Mouse (Mus musculus) B cell, adult 2 months (primary cell): ENCODE measurements around the gene Ccdc96.

Experiments
- DNase-seq, 2 experiments: peaks; one replicate each; pipeline ENCODE4 v3.0.0; 2022

The Ccdc96 gene

GRCm38 (mm10) chr5:36474283-36474682 is 10.1 kb upstream of the Ccdc96 start:
- peak; percentile 87 to 88 for DNase-seq

DNA sequence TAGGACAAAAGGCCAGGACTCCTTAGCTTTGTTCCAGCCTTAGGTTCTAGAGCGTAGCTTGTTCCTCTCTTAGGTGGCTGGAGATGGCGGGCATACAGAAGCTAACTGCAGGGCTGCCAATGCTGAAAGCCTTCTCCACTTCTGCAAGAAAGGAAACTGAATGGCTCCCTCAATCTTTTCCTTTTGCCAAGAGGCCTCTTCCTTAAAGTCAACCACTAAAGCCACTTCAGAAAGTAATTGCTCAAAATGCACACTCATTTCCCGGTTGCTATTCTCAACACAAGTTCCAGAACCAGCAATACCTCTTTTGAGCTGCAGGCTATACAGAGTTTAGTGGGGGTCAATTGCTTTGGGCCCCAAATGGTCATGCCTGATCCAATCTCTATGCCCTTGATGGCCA is 6.9 kb upstream of the Ccdc96 start:
- no peak for DNase-seq

DNA sequence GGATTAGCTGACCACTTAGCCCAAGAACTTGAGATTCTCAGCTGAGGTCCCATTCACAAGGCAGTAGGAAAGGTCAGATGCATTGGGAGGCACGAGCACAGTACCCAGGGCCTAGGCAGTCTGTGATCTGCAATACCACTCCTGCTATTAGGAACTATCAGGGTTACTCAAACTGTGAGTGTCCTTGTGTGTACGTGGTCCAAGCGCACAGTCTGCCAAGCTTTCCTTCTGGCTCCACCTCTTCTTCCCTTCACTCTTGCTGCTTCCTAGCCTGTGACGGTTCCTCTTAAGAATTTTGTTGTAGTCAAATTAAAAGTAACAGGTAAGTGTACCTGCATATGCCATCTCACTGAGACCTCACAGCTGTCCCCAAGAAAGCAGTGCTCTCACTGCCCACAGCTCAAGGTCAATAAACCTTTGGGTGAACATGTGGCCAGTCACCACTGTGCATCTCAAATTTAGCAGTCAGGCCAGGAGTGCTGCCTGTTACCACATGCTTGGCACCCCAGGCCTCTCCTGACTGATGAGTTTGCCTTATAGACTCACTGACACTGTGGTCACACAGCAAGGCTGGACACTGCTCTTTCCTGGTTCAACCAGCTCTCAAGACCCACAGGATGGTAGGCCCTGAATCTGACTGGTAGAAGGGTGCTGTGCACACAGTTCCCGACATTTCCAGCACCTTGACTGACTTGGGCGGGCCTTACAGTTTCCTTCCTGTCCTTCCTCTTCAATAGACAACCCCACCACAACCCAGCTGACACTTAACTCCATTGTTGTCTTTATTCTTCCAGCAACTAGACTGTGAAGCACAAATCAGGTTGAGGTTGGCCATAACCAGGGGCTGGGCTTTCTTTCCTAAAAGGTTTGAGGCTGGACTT is 5.6 kb upstream of the Ccdc96 start:
- no peak for DNase-seq

DNA sequence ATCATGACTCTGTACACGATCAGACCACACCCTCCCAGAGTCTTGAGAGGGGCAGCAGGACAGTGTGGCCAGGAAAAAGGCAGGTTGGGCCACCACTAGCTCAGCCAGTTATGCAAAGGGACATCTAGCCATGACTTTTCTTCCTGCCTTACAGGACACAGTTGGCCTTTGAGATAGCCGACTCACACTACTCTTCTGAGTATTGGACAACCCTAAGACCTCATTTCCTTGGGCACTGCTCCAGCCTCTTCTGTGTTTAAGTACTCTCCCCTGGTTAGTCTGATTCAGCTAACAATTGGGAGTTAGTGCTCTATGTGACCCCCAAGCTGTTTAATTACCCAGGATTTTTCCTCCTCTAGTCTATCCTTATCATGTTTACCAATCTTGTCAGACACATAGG is 4.7 kb upstream of the Ccdc96 start:
- DNase-seq, result no peak

DNA sequence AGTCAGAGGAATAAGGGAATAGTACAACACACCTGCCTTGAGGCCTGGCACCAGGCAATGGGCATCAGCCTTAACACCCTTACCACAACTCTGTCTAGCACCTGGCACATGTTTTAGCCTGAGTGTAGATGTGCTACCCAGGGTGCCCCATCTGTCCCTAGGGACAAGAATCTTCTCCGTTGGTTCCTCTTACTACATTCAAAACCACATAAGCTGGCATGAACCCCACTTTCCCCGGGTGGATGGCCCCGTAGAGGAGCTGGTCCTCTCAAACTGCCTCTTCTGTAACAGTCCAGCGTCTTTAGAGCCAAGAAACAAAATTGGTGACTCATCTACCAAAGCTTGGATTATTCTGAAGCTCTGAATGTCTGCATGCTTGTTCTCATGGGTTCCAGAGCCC is 4.0 kb upstream of the Ccdc96 start:
- DNase-seq, result peak; percentile 65 to 70

GRCm38 (mm10) chr5:36481114-36481513 is 3.3 kb upstream of the Ccdc96 start:
- DNase-seq, result peak in 1 of 2 experiments; percentile 21

GRCm38 (mm10) chr5:36483203-36484101 is 936 bp upstream of the Ccdc96 start:
- DNase-seq, result peak; percentile 19 to 57

GRCm38 (mm10) chr5:36485306-36485705 is 918 bp downstream of the Ccdc96 start:
- peak; percentile 17 to 19 for DNase-seq

- peak; percentile 45 for DNase-seq
These were observed 4.8 kb downstream of the Ccdc96 start for GRCm38 (mm10) chr5:36489225-36489624.

DNA sequence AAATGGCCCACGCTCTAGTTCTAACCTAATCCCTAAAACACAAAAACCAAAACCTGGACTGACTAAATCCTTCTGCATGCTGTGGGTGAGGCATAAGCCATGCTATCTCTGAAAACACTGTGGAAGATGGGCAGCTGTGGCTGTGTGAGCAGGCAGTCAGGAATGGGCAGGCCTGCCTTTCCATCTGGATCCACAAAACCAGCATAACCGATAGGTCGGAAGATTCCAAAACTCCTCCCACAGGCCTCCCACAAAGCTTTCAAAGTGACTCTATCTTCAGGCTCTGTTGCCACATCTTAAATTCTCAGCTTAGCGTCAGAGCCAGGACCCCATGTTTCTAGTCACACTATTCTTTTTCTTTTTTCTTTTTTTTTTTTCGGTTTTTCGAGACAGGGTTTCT is 9.5 kb downstream of the Ccdc96 start:
- DNase-seq, result no peak

DNA sequence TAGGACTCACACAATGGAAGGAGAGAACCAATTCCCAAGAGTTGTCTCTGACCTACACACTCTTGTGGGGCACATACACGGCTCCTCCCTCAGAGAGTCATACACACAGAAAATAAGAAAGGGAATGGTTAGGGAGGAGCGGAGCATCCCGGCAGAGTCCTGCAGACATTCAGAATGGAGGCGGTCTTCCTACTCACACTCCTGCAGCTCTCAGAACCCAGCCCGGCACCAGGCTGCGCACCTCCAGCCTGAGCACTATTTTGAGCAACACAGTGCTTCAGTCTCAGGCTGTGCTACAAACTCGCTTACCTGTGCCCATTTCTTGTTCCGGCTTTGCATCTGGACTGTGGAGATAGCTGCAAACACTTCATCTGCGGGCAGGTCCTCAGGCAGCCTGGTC is 10.3 kb downstream of the Ccdc96 start:
- DNase-seq, result no peak

DNA sequence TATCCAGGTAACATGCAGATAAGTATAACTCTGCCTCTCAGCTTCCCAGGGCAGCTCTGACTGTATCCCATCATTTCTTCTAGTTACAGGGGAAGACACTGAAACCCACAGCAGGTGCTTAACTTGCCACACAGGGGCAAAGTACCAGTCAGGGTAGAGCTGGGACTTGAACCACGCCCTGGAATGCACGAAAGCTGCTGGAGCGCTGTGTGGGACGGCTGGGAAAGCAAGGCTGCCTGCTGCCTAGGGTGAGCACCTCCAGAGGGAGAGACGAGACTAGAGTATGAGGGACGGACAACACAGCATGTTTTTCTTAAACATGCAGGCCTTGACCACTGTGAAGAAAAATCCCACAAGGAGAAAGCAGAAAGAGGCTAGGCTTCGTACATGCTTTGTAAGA is 20.8 kb downstream of the Ccdc96 start:
- DNase-seq, result no peak

DNA sequence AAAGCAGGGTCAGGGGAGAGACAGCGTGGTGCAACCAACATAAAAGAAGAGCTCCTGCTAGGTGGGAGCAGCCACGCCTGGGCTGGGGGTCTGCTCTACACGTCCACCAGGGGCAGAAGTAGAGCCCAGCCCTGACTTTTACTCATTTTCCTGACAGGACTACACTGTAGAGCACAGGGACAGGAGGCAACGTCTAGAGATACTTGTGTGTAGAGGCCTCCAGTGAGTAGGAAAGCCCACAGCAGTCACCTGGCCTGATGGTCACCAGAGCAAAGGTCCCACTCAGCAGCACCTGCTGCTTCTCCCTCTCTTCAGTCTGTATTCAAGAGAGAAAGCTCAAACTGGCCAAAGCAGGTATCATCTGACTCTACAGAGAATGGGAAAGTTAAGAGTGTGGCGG is 21.3 kb downstream of the Ccdc96 start:
- DNase-seq, result no peak

- no peak for DNase-seq
These were observed 24.0 kb downstream of the Ccdc96 start for GRCm38 (mm10) chr5:36508351-36508750.

DNA sequence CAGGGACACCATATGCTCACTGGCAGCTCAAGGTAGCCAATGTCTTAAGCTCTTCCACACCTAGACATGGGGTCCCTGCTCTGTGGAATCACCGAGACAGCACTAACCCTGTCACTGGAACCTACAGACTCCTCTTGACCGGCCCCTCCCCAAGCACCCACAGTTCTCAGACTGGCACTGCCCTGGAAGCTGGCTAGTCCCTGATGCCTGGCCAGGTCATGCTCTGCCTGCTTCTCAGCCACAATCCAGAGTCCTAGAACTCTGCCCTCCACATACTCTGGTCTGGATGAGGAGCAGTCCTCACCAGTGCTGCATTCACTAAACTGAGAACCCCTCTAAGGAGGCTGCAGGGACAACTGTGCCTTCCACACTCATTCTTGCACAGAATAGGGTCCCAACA is 26.6 kb downstream of the Ccdc96 start:
- DNase-seq, result no peak

- DNase-seq, result no peak
These were observed 30.7 kb downstream of the Ccdc96 start for GRCm38 (mm10) chr5:36515126-36515525.

DNA sequence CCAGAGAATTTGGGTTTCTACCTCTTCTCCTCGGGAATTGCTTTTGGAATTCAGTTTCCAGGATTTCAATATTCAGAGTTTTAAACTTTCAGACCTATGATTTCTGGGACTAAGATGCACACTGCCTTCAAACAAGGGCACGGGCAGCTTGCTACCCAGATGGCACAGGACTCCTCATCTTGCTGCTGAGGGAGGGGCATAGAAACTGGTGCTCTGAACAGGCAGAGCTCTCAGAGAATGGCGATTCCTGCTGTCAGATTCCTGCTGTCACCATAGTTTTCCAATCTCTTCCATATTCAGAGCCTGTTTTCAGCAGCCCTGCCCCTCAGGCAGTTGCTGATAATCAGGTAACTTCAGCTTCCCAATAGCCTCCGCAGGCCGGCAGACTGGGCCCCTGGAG is 31.2 kb downstream of the Ccdc96 start:
- DNase-seq, result no peak

DNA sequence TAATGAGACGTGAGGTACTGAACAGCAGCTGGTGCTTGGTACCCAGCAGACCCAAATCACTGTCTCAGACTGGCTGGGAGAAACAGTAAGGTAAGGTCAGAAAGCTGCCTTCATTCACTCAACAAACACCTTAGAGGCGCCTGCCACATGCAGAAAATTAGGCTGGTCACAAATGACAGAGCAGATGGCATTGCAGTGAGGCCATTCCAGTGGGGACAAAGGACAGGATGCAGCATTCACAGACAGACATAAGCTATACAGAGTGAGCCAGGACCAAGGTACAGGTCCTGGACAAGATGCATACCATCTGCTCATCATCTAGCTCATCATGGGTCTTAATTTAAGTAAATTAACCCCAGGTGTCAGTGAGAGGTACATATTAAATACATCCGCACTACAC is 33.2 kb downstream of the Ccdc96 start:
- DNase-seq, result no peak

DNA sequence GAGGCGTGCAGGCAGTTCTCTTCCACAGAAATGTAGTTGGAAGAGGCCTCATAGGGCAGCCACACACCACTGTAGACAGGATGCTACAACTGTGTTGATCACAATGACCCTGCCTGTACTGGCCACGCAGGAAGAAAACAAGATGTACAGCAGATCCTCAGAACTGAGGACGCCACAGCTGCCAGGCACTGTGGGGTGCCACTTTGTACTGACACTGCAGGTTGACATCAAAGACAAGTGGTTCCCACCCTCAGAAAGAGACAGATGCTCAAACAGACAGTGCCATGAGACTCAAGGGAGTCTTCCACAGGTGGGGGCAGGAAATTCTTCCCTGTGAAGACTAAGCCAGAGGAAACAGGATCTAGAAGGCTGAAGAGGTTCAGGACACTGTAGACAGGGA is 35.4 kb downstream of the Ccdc96 start:
- DNase-seq, result no peak

- DNase-seq, result no peak
These were observed 38.4 kb downstream of the Ccdc96 start for GRCm38 (mm10) chr5:36522782-36523181.

DNA sequence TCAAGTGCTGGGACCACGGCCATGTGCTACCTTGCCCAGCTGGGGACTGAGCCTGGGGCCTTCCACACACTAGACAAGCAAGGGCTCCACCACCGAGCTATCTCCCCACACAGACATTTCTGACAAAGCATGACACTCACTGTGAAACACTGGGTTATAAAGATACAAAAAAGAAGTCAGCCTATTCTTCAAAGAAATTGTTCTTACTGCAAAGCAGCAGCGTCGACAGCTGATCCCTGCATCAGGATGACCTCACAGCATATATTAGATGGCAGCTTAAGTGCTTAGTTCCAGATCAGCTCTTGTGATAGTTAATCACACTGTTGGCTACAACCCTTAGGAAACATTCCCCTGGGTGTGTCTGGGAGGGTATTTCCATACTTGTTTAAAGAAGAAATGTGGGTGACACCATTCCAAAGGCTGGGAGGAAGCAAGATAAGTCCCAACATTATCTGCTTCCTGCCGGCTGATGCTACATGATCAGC is 38.9 kb downstream of the Ccdc96 start:
- DNase-seq, result no peak

DNA sequence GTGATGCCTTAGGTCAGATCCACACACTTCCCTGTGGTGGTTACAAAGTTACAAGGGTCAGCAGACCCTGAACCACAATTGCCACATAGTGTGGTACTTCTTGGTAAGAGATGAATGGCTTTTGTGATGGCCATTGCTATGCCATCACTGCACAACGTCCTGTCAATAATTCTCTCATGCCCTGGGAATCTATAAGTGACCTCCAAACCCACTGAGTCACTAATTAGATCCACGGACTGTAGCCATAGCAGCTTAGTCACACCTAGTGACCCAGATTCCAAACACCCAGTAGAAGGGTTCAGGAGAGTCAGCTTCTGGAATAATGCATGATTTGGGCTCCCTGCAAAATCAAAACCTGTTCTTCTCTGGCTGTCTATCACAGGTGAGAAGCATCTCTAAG is 40.8 kb downstream of the Ccdc96 start:
- DNase-seq, result no peak

GRCm38 (mm10) chr5:36526274-36526673 is 41.9 kb downstream of the Ccdc96 start:
- DNase-seq, result peak; percentile 47 to 50

DNA sequence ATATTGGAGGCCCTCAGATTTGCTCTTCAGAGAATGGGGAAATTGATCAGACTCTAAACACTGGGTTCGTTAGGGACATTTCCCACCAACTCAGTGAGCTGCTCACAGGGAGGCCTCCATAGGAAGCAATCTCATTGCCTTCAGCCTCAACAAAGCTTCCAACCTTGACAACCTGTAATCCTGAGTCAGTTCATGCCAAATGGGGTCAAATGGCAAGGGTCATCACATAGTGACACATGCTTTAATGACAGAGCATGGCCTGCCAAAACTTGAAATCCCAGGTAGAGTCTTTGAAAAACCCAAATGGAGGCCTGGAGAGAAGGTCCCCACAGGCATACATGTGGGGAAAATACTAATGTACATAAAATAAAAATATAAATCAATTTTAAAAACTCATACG is 42.5 kb downstream of the Ccdc96 start:
- DNase-seq, result no peak
